Mouse (Mus musculus) limb, embryonic 14.5 days (tissue): Measurements from ENCODE around the gene Meis1. TPM values are rescaled to one million over a fixed set of nuclear protein-coding genes. Genes with fewer than 3 reads are reported as not detected.

Source experiments
- ATAC-seq: fragments of 200-750 bp; cut with Nextera tagmentation; 2 replicates; pipeline ENCODE4 v1.8.0; 2017; ENCODE audit warnings: low read depth, moderate number of reproducible peaks, moderate TSS enrichment; ENCODE audit not compliant: low FRiP score
- DNase-seq: peaks from one replicate; pipeline ENCODE4 v3.0.0-alpha.2; 2015; ENCODE audit warnings: low spot score
- H3K27ac ChIP-seq: fragments of 300-500 bp; sonication (generic); replicated peaks from 2 replicates; pipeline ENCODE4 v1.5.1; 2014; ENCODE audit warnings: low read depth, mild to moderate bottlenecking, low read length, moderate library complexity, mixed read lengths
- H3K27me3 ChIP-seq: fragments of 300-500 bp; sonication (generic); 2 replicates; pipeline ENCODE4 v1.6.1; 2014; ENCODE audit warnings: low read length, mixed read lengths; ENCODE audit not compliant: control insufficient read depth, insufficient read depth
- H3K36me3 ChIP-seq: fragments of 300-500 bp; sonication (generic); 2 replicates; pipeline ENCODE4 v1.6.1; 2014; ENCODE audit warnings: mild to moderate bottlenecking, low read length, moderate library complexity, mixed read lengths; ENCODE audit not compliant: control insufficient read depth, insufficient read depth
- H3K4me1 ChIP-seq: fragments of 300-500 bp; sonication (generic); 2 replicates; pipeline ENCODE4 v1.6.1; 2014; ENCODE audit warnings: antibody characterized with exemption, low read length, mixed read lengths; ENCODE audit not compliant: control insufficient read depth, insufficient read depth
- H3K4me2 ChIP-seq: fragments of 300-500 bp; sonication (generic); replicated peaks from 2 replicates; pipeline ENCODE4 v1.6.1; 2014; ENCODE audit warnings: low read depth, mild to moderate bottlenecking, low read length, moderate library complexity; ENCODE audit not compliant: severe bottlenecking
- H3K4me3 ChIP-seq: fragments of 300-500 bp; sonication (generic); replicated peaks from 2 replicates; pipeline ENCODE4 v1.5.1; 2014; ENCODE audit warnings: low read length
- H3K9ac ChIP-seq: fragments of 300-500 bp; sonication (generic); 2 replicates; pipeline ENCODE4 v1.6.1; 2014; ENCODE audit warnings: mild to moderate bottlenecking, low read depth, low read length, moderate library complexity; ENCODE audit not compliant: severe bottlenecking
- H3K9me3 ChIP-seq: fragments of 300-500 bp; sonication (generic); 2 replicates; pipeline ENCODE4 v1.6.1; 2016; ENCODE audit warnings: low read length; ENCODE audit not compliant: control insufficient read depth
- POLR2A ChIP-seq: fragments of 200-500 bp; IDR thresholded peaks from 2 replicates; pipeline ENCODE4 v1.8.0; 2012; ENCODE audit warnings: inconsistent platforms, mild to moderate bottlenecking, moderate library complexity, borderline replicate concordance; ENCODE audit not compliant: insufficient read depth, insufficient read length; ENCODE audit errors: extremely low read depth
- WGBS: fragments of 180-500 bp; shearing (Covaris S2); extraction: QIAGEN DNeasy Blood & Tissue Kit; methylation state at CpG from one replicate; pipeline ENCODE4 v1.1.7; 2014; 5-methylcytosine and 5-hydroxymethylcytosine counted together
- polyA plus RNA-seq, 2 experiments: library from polyadenylated mRNA; depleted of rRNA in 1 of 2; stranded (reverse) in 1 of 2; unstranded in 1 of 2; fragments of >200 nt; fragmentation: Nextera tagmentation in 1 of 2; extraction: Ambion mirVana in 1 of 2; gene quantifications; 2 replicates each; pipeline versions ENCODE4 v1.2.1 to v1.2.3; 2012 to 2014

Gene Meis1
- polyA plus RNA-seq, 2 experiments: 15.9 to 16.2 TPM

- H3K4me2 ChIP-seq: peak overlapping the region; percentile 95
- ATAC-seq: peak; percentile 87
- H3K9me3 ChIP-seq: no peaks in the 10 kb centered on the region
- WGBS: under 1% methylated on average over 25 of the region's 25 CpGs
- no peaks in the 10 kb centered on the region for H3K36me3 ChIP-seq
- H3K4me3 ChIP-seq: peak overlapping the region; percentile 56
- TF ChIP-seq POLR2A: no peak; the same call in 1 of the 2 replicates
- DNase-seq: peak; percentile 95
- H3K4me1 ChIP-seq: peaks cover 2% of the 10 kb centered on the region
- peaks cover 76% of the 10 kb centered on the region for H3K27me3 ChIP-seq
- H3K9ac ChIP-seq: peak overlapping the region; percentile 81
- peak overlapping the region; percentile 85 for H3K27ac ChIP-seq
Observed at GRCm38 (mm10) chr11:19020371-19020824, 1.6 kb upstream of the Meis1 start.

GRCm38 (mm10) chr11:19019204-19020171 lies 703 bp upstream of the Meis1 start:
- peak overlapping the region; percentile 81 for H3K9ac ChIP-seq
- H3K4me1 ChIP-seq: peaks cover 2% of the 10 kb centered on the region
- peak overlapping the region; percentile 56 for H3K4me3 ChIP-seq
- H3K27ac ChIP-seq: peak overlapping the region; percentile 85
- no peak for TF ChIP-seq POLR2A
- H3K27me3 ChIP-seq: peaks cover 78% of the 10 kb centered on the region
- peak overlapping the region; percentile 95 for H3K4me2 ChIP-seq
- under 1% methylated on average over 67 of the region's 67 CpGs for WGBS
- no peaks in the 10 kb centered on the region for H3K9me3 ChIP-seq
- DNase-seq: peak; percentile 29
- peak; percentile 34 for ATAC-seq
- no peaks in the 10 kb centered on the region for H3K36me3 ChIP-seq

- H3K27ac ChIP-seq: no peak overlapping the region
- H3K9me3 ChIP-seq: no peaks in the 10 kb centered on the region
- peak overlapping the region; percentile 95 for H3K4me2 ChIP-seq
- no peak for ATAC-seq
- 3% methylated on average over 14 of the region's 14 CpGs for WGBS
- peak overlapping the region; percentile 81 for H3K9ac ChIP-seq
- DNase-seq: no peak
- no peak for TF ChIP-seq POLR2A
- peaks cover 85% of the 10 kb centered on the region for H3K27me3 ChIP-seq
- H3K4me1 ChIP-seq: peaks cover 2% of the 10 kb centered on the region
- H3K36me3 ChIP-seq: no peaks in the 10 kb centered on the region
- peak overlapping the region; percentile 56 for H3K4me3 ChIP-seq
Observed at GRCm38 (mm10) chr11:19017719-19018413, 919 bp downstream of the Meis1 start.

- WGBS: 14% methylated on average over 1 of the region's 1 CpGs
- Histone ChIP-seq H3K27ac (no peak overlapping the region), H3K4me1 (peaks cover 2% of the 10 kb centered on the region), H3K36me3 (no peaks in the 10 kb centered on the region), H3K9me3 (no peaks in the 10 kb centered on the region), H3K4me3 (peak overlapping the region; percentile 32), H3K27me3 (peaks cover 85% of the 10 kb centered on the region), H3K4me2 (peak overlapping the region; percentile 95), H3K9ac (no peak overlapping the region)
- DNase-seq: no peak
- no peak for TF ChIP-seq POLR2A
- ATAC-seq: no peak
Observed at GRCm38 (mm10) chr11:19017262-19017661, 1.5 kb downstream of the Meis1 start.
